Comparison of ENCODE assay signal across 14 mouse cellular contexts in the genomic region with DNA sequence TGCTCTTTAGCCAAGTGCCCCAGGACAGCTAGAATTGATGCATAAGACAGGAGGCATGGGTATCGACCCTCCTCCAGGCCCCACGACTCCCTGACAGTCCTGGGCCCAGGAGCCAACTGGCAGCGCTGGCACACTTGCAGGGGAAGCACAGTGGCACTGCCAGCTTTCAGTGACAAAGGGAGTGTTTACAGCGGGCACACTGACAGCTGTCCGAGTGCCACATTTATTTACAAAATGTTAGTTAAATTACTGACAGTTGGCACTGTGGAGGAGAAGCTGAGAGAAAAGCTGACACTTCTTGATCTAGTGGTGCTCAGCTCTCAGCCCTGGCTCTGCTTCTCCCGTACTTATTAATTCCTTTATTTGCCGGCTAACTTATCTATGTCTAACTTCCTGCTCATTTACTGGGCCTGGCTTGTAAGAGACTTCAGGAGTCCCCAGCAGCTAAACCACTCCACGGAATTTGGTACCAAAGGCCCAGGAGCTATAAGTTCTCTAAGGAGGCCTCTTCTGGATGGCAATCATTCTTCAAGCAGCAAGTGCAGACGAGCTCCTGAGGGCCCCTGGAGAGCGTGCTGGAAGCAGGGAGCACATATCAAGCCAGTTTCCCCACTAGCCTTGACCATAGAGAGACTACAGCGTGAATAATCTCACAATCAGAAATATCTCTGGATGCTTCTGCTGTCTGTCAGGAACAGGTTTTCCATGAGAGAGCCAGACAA.
DNase-seq lines count a peak whose midpoint lies in the region; ATAC-seq lines count a peak whose summit lies in the region.
"Had no signal": no experiment of that assay in that cellular context is flagged by ENCODE, and none has a peak within 500 bp of the region (broad histone marks: within the 10 kb centered on the region; RNA-seq: fewer than 3 reads in every experiment).

No protein-coding gene starts in this region.

- 0 out of 2 replicates have a peak overlapping the region, but pooled peaks have one; percentile 51 for H3K27ac ChIP-seq in hindbrain, embryonic 15.5 days (replicated peaks)
- H3K27ac ChIP-seq in hindbrain, embryonic 13.5 days, result no peak overlapping the region; the same call in 1 of the 2 replicates
- no peak overlapping the region for H3K27ac ChIP-seq in forebrain, embryonic 16.5 days (ENCODE audit: low read length)
- H3K27ac ChIP-seq in neural tube, embryonic 15.5 days (replicated peaks), result 0 out of 2 replicates have a peak overlapping the region, but pooled peaks have one; percentile 28
- H3K27ac ChIP-seq: kidney, postnatal 0 days; limb, embryonic 12.5 days; neural tube, embryonic 12.5 days had no signal

- 0 out of 2 replicates have a peak overlapping the region, but pooled peaks have one; percentile 4 for H3K4me2 ChIP-seq in hindbrain, embryonic 15.5 days
- no peak overlapping the region for H3K4me2 ChIP-seq in hindbrain, embryonic 13.5 days
- no peak overlapping the region for H3K4me2 ChIP-seq in forebrain, embryonic 16.5 days (ENCODE audit: low read length)
- H3K4me2 ChIP-seq in neural tube, embryonic 15.5 days, result no peak overlapping the region
- H3K4me2 ChIP-seq: limb, embryonic 12.5 days; neural tube, embryonic 12.5 days had no signal

- H3K9me3 ChIP-seq in hindbrain, embryonic 15.5 days, result no peaks in the 10 kb centered on the region
- H3K9me3 ChIP-seq in hindbrain, embryonic 13.5 days, result no peaks in the 10 kb centered on the region
- no peaks in the 10 kb centered on the region for H3K9me3 ChIP-seq in forebrain, embryonic 16.5 days (ENCODE audit: control insufficient read depth, low read length)
- H3K9me3 ChIP-seq in neural tube, embryonic 15.5 days (replicated peaks), result no peaks in the 10 kb centered on the region
- H3K9me3 ChIP-seq: limb, embryonic 12.5 days; neural tube, embryonic 12.5 days had no signal

- no peaks in the 10 kb centered on the region for H3K36me3 ChIP-seq in hindbrain, embryonic 15.5 days
- no peaks in the 10 kb centered on the region for H3K36me3 ChIP-seq in hindbrain, embryonic 13.5 days
- no peaks in the 10 kb centered on the region for H3K36me3 ChIP-seq in forebrain, embryonic 16.5 days (ENCODE audit: control insufficient read depth, insufficient read depth)
- H3K36me3 ChIP-seq in neural tube, embryonic 15.5 days, result no peaks in the 10 kb centered on the region
- H3K36me3 ChIP-seq: limb, embryonic 12.5 days; neural tube, embryonic 12.5 days had no signal

- WGBS in hindbrain, embryonic 15.5 days, result 55% methylated on average over 11 of the region's 11 CpGs
- WGBS in hindbrain, embryonic 13.5 days, result 70% methylated on average over 11 of the region's 11 CpGs
- 36% methylated on average over 11 of the region's 11 CpGs for WGBS in forebrain, embryonic 16.5 days
- WGBS in neural tube, embryonic 15.5 days, result 55% methylated on average over 11 of the region's 11 CpGs

- peaks cover 31% of the 10 kb centered on the region for H3K4me1 ChIP-seq in hindbrain, embryonic 15.5 days (replicated peaks)
- peaks cover 21% of the 10 kb centered on the region for H3K4me1 ChIP-seq in hindbrain, embryonic 13.5 days (replicated peaks)
- peaks cover 12% of the 10 kb centered on the region for H3K4me1 ChIP-seq in forebrain, embryonic 16.5 days (replicated peaks; ENCODE audit: control insufficient read depth, insufficient read depth, low read length)
- H3K4me1 ChIP-seq in neural tube, embryonic 15.5 days, result peaks cover 35% of the 10 kb centered on the region
- H3K4me1 ChIP-seq: limb, embryonic 12.5 days; neural tube, embryonic 12.5 days had no signal

- no peaks in the 10 kb centered on the region for H3K27me3 ChIP-seq in hindbrain, embryonic 15.5 days
- no peaks in the 10 kb centered on the region for H3K27me3 ChIP-seq in hindbrain, embryonic 13.5 days
- H3K27me3 ChIP-seq in forebrain, embryonic 16.5 days (replicated peaks; ENCODE audit: control insufficient read depth, insufficient read depth, low read length), result peaks cover 10% of the 10 kb centered on the region
- H3K27me3 ChIP-seq in neural tube, embryonic 15.5 days (replicated peaks), result no peaks in the 10 kb centered on the region
- H3K27me3 ChIP-seq: neural tube, embryonic 12.5 days had no signal

- no peak overlapping the region for H3K4me3 ChIP-seq in hindbrain, embryonic 15.5 days
- no peak overlapping the region for H3K4me3 ChIP-seq in hindbrain, embryonic 13.5 days
- H3K4me3 ChIP-seq in forebrain, embryonic 16.5 days (replicated peaks; ENCODE audit: low read length), result no peak overlapping the region
- no peak overlapping the region for H3K4me3 ChIP-seq in neural tube, embryonic 15.5 days (replicated peaks)
- H3K4me3 ChIP-seq: erythroblast, embryonic 14.5 days; limb, embryonic 12.5 days; neural tube, embryonic 12.5 days had no signal

- no peak overlapping the region for H3K9ac ChIP-seq in hindbrain, embryonic 15.5 days
- H3K9ac ChIP-seq in hindbrain, embryonic 13.5 days, result no peak overlapping the region
- no peak overlapping the region for H3K9ac ChIP-seq in forebrain, embryonic 16.5 days (replicated peaks; ENCODE audit: low read depth, low read length)
- no peak overlapping the region for H3K9ac ChIP-seq in neural tube, embryonic 15.5 days (replicated peaks)
- H3K9ac ChIP-seq: limb, embryonic 12.5 days; neural tube, embryonic 12.5 days had no signal

- peak; percentile 66; the same call in 1 of the 2 replicates for ATAC-seq in hindbrain, embryonic 15.5 days (ENCODE audit: low FRiP score, low read depth)
- no peak for ATAC-seq in hindbrain, embryonic 13.5 days (ENCODE audit: low FRiP score)
- peak; percentile 91 for ATAC-seq in forebrain, embryonic 16.5 days
- ATAC-seq in neural tube, embryonic 15.5 days (ENCODE audit: low FRiP score), result peak; percentile 41; the same call in 1 of the 2 replicates
- no peak for ATAC-seq in erythroid progenitor cell, adult 5-6 weeks (replicated peaks; ENCODE audit: low FRiP score, poor library complexity, severe bottlenecking)

- DNase-seq in right cerebral cortex, postnatal 10 days (ENCODE audit: low spot score in 2 of 2), result peak; percentile 81
- DNase-seq in right cerebral cortex, postnatal 36 days (ENCODE audit: low spot score in 2 of 2), result no peak
- DNase-seq in gastrocnemius, adult 18-20 months (ENCODE audit: low spot score), result no peak
- DNase-seq: lung, postnatal 36 days; spleen, adult 18-20 months had no signal

Comparison
In these comparisons a context has a peak if more than half of its experiments do, and no peak if none do; other contexts are left out.
1. ATAC-seq: peak in hindbrain, embryonic 15.5 days (single experiment), forebrain, embryonic 16.5 days (single experiment) and neural tube, embryonic 15.5 days (single experiment); none in hindbrain, embryonic 13.5 days (single experiment) and erythroid progenitor cell, adult 5-6 weeks (single experiment).
2. H3K27ac ChIP-seq: peak in hindbrain, embryonic 15.5 days (single experiment) and neural tube, embryonic 15.5 days (single experiment); none in hindbrain, embryonic 13.5 days (single experiment) and forebrain, embryonic 16.5 days (single experiment).
3. DNase-seq: peak in right cerebral cortex, postnatal 10 days (2 of 2); none in right cerebral cortex, postnatal 36 days (0 of 2) and gastrocnemius, adult 18-20 months (single experiment).